Comparison of ENCODE assay signal across 1 mouse cellular context in the genomic region with DNA sequence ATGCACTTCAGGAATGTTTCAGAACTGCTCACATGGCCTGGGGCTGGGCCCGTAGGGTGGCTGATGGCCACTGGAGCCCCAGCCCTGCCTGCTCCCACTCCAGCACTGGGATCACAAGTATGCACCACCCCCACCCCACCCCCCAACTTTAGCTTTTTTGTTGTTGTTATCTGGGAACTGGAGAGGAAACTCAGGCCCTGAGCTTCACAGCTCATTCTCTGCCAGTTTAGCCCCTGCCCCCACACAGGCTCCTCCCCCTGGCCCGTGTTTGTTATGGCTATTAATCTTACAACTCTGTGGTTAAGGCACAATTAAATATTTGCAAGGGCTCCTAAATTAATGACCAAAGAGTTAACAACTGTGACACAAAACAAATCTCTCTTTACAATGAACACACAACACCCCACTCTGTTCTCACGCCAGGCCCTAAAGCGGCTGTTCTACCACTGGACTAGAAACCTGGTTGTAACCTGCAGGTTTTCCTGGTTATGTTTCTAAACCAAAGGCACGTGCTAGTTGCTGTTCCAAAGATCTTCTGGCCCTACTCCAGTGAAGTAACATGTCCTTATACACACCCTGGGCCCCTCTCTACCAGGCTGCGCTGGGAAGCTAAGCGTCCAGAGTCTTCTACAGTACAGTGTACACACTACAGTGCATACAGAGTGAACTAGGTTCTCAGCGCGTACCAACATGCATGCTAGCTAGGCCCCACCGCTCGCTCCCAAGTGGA.
TF ChIP-seq lines count a peak whose summit lies in the region.

No protein-coding gene starts in this region.

TF ChIP-seq in MEL, 35 proteins besides CTCF, POLR2A, EP300 and RAD21:
- TF ChIP-seq ZMIZ1 (IDR thresholded peaks at IDR 0.05; ENCODE audit: low read depth, low read length) (no peak), ZNF384 (IDR thresholded peaks at IDR 0.05; ENCODE audit: low read depth, low read length) (no peak), CHD1 (IDR thresholded peaks at IDR 0.05; ENCODE audit: low read depth, low read length) (no peak), USF1 (IDR thresholded peaks at IDR 0.05; ENCODE audit: low read depth, low read length) (no peak), KAT2A (conservative IDR thresholded peaks at IDR 0.05; ENCODE audit: low read depth, low read length) (no peak), POLR2AphosphoS2 (IDR thresholded peaks at IDR 0.05; ENCODE audit: low read length) (no peak), HCFC1 (IDR thresholded peaks at IDR 0.05; ENCODE audit: low read depth, low read length) (no peak), GATA1 (IDR thresholded peaks at IDR 0.05; ENCODE audit: low read depth, low read length) (no peak), GABPA (IDR thresholded peaks at IDR 0.05; ENCODE audit: low read depth, low read length) (no peak), MAZ (IDR thresholded peaks at IDR 0.05; ENCODE audit: low read depth, low read length) (no peak), SIN3A (IDR thresholded peaks at IDR 0.05; ENCODE audit: low read length) (no peak), E2F4 (IDR thresholded peaks at IDR 0.05; ENCODE audit: borderline replicate concordance, low read depth, low read length) (no peak), MYB (IDR thresholded peaks at IDR 0.05; ENCODE audit: low read depth, low read length) (no peak), POLR2AphosphoS5 (IDR thresholded peaks at IDR 0.05; ENCODE audit: borderline replicate concordance, low read depth, low read length) (no peak), JUND (IDR thresholded peaks at IDR 0.05; ENCODE audit: low read depth, low read length) (no peak), RCOR1 (IDR thresholded peaks at IDR 0.05; ENCODE audit: low read depth, low read length) (no peak), TCF12 (IDR thresholded peaks at IDR 0.05; ENCODE audit: low read depth, low read length) (no peak), TBP (IDR thresholded peaks at IDR 0.05; ENCODE audit: low read depth, low read length) (no peak), NRF1 (IDR thresholded peaks at IDR 0.05; ENCODE audit: insufficient read depth, low read depth, low read length, poor library complexity, severe bottlenecking) (no peak), MXI1 (IDR thresholded peaks at IDR 0.05; ENCODE audit: low read depth, low read length) (no peak)
TF ChIP-seq in MEL: peak in this region for 0.
